Mouse (Mus musculus) myocyte (in vitro differentiated cells): ENCODE results near the gene Ugt1a1.

Experiments
- CEBPB ChIP-seq: IDR thresholded peaks from 2 replicates; pipeline ENCODE4 v1.6.1; 2011; ENCODE audit warnings: mild to moderate bottlenecking, moderate library complexity; ENCODE audit not compliant: poor library complexity, insufficient read depth, severe bottlenecking
- E2F4 ChIP-seq: IDR thresholded peaks from one replicate; pipeline ENCODE4 v1.6.1; 2011; ENCODE audit warnings: mild to moderate bottlenecking, control low read depth, moderate library complexity; ENCODE audit not compliant: insufficient read depth
- MAX ChIP-seq: IDR thresholded peaks from one replicate; pipeline ENCODE4 v1.6.1; 2011; ENCODE audit warnings: low read depth, mild to moderate bottlenecking, control low read depth
- MYOD1 ChIP-seq, 3 experiments: IDR thresholded peaks; one replicate each; pipeline ENCODE4 v1.6.1; 2011; ENCODE audit warnings: control low read depth in 2 of 3, low read depth in 2 of 3, mild to moderate bottlenecking in 2 of 3, moderate library complexity in 1 of 3; ENCODE audit not compliant: insufficient read length in 2 of 3, control insufficient read depth in 1 of 3
- MYOG ChIP-seq, 3 experiments: IDR thresholded peaks; one replicate each; pipeline ENCODE4 v1.6.1; 2011; ENCODE audit warnings: control low read depth in 2 of 3, low read depth in 2 of 3, mild to moderate bottlenecking in 2 of 3; ENCODE audit not compliant: insufficient read length in 2 of 3, control insufficient read depth in 1 of 3, insufficient read depth in 1 of 3
- POLR2A ChIP-seq: IDR thresholded peaks from one replicate; pipeline ENCODE4 v1.6.1; 2011; ENCODE audit warnings: low read depth, mild to moderate bottlenecking, control low read depth, moderate library complexity; ENCODE audit not compliant: insufficient read length
- POLR2AphosphoS2 ChIP-seq: IDR thresholded peaks from one replicate; pipeline ENCODE4 v1.6.1; 2011; ENCODE audit warnings: low read depth, control low read depth; ENCODE audit not compliant: insufficient read length
- REST ChIP-seq: IDR thresholded peaks from one replicate; pipeline ENCODE4 v1.6.1; 2011; ENCODE audit warnings: mild to moderate bottlenecking, control low read depth, moderate library complexity; ENCODE audit not compliant: insufficient read depth, insufficient read length
- SRF ChIP-seq: IDR thresholded peaks from one replicate; pipeline ENCODE4 v1.6.1; 2011; ENCODE audit warnings: low read depth; ENCODE audit not compliant: control insufficient read depth, insufficient read length
- TCF12 ChIP-seq: IDR thresholded peaks from one replicate; pipeline ENCODE4 v1.6.1; 2011; ENCODE audit warnings: mild to moderate bottlenecking, control low read depth; ENCODE audit not compliant: poor library complexity, insufficient read depth, severe bottlenecking
- TCF3 ChIP-seq: IDR thresholded peaks from one replicate; pipeline ENCODE4 v1.6.1; 2011; ENCODE audit warnings: low read depth, control low read depth; ENCODE audit not compliant: insufficient read length
- USF1 ChIP-seq: IDR thresholded peaks from one replicate; pipeline ENCODE4 v1.6.1; 2011; ENCODE audit warnings: low read depth, mild to moderate bottlenecking, control low read depth, moderate library complexity

DNA sequence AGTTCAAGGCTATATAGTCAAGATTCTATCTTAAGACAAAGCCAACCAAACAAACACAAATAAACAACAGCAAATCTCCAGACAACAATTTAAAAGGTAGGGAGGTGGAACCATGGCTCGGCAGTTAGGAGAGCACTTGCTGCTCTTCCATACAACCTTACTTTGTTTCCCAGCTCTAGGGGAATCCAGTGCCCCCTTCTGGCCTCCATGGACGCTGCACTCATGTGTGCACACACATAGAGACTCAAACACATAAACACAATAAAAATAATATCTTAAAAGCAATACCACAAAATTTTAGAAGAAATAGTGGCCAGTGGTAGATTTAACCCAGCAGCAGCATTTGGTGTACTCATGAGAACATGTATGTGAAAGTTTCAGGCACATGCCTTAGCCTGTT is 5.4 kb downstream of the Ugt1a1 start:
- TF ChIP-seq POLR2A (no peak), POLR2AphosphoS2 (no peak), USF1 (no peak), REST (no peak), SRF (no peak), E2F4 (no peak), MAX (no peak), TCF12 (no peak), MYOG (IDR thresholded peaks at IDR 0.05; ENCODE audit: control insufficient read depth in 1 of 3, insufficient read depth in 1 of 3, insufficient read length in 2 of 3, low read depth in 2 of 3) (no peak), CEBPB (no peak), MYOD1 (IDR thresholded peaks at IDR 0.05; ENCODE audit: control insufficient read depth in 1 of 3, insufficient read length in 2 of 3, low read depth in 2 of 3) (no peak), TCF3 (no peak)
